Mouse (Mus musculus): ENCODE measurements at regions not wholly inside any gene's neighbourhood (a gene's known extent, or its start where the extent isn't known, plus 50 kb on each side); places are given as distances from the start of the nearest gene placed in this dataset.
"Not testable (repeated sequence)": the region's sequence is repeated elsewhere in the genome, so short reads cannot be mapped to it uniquely, and the experiment has no call there.

DNA sequence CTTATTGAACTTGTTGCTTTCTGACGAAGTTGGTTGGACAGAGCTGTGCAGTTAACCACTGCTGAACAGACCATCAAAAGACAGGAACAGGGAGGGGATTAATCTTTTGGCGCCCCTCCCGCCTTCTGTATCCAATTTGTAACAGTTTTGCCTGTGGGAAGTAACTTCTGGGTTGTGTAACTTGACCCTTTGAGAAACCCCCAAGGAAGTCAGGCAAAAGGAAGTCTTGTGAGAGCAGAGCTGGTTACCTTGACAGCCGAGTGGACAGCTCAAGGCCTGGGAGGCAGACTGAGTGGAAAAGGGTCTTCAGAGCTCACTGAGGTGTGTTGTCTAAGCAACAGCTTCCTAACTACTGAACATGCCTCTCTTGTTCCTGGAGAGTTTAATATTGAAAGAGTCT, 75.8 kb upstream of the Hao2 start:
- no peaks in the 10 kb centered on the region for H3K36me3 ChIP-seq
- no peaks in the 10 kb centered on the region for H3K9me3 ChIP-seq (replicated peaks)
- H3K9ac ChIP-seq = no peak overlapping the region
- WGBS = 33% methylated on average over 4 of the region's 4 CpGs
- no peaks in the 10 kb centered on the region for H3K27me3 ChIP-seq
- H3K4me1 ChIP-seq (replicated peaks) = no peaks in the 10 kb centered on the region
- no peak overlapping the region for H3K4me2 ChIP-seq
- ATAC-seq (replicated peaks; ENCODE audit: insufficient number of reproducible peaks, insufficient read depth, low FRiP score, low read depth) = no peak
- no peak overlapping the region for H3K27ac ChIP-seq
- no peak overlapping the region for H3K4me3 ChIP-seq

DNA sequence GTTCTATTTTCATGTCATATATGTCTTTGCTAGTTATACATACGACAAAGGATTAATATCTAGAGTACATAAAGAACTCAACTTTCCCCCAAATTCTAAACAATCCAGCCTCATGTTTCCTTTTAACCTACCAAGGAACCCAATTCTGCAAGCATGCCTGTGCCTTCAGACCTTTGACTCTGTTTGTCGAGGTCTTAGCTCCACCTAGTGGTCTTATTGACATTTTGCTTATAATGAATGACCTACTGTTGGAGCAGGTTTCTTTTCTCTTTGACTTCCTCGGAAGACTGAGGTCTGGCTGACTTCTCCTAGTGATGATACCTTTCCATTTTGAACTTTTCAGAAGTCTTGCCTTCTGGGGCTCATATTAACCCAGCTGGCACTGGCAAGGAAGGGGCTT, 82.7 kb upstream of the Hao2 start:
- Histone ChIP-seq H3K36me3 (no peaks in the 10 kb centered on the region), H3K9ac (no peak overlapping the region), H3K4me1 (replicated peaks) (no peaks in the 10 kb centered on the region), H3K27me3 (no peaks in the 10 kb centered on the region), H3K4me3 (no peak overlapping the region), H3K27ac (no peak overlapping the region), H3K9me3 (replicated peaks) (no peaks in the 10 kb centered on the region), H3K4me2 (no peak overlapping the region)
- ATAC-seq (replicated peaks; ENCODE audit: insufficient number of reproducible peaks, insufficient read depth, low FRiP score, low read depth) = no peak
- 3% methylated on average over 3 of the region's 3 CpGs for WGBS

DNA sequence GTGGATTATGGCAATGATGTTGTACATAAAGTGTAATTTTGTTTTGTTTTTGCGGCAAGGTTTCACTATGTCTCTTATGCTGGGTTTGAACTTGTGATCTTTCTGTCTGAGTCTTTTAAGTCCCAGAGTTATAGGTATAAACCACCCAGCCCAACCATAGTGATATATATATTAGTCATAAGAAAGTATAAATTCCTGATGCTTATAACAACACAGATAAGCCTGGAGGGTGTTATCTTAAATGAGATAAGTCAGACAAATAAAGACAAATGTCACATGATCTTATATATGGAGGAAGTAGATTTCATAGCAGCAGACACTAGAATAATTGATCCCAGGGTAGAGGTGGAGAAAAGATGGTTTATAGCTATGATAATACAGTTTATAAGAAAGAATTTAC, 89.7 kb upstream of the Hao2 start:
- Histone ChIP-seq H3K4me2 (no peak overlapping the region), H3K27me3 (no peaks in the 10 kb centered on the region), H3K9me3 (replicated peaks) (no peaks in the 10 kb centered on the region), H3K27ac (no peak overlapping the region), H3K4me3 (no peak overlapping the region), H3K36me3 (no peaks in the 10 kb centered on the region), H3K4me1 (replicated peaks) (no peaks in the 10 kb centered on the region), H3K9ac (no peak overlapping the region)
- WGBS = 92% methylated on average over 1 of the region's 1 CpGs
- ATAC-seq (replicated peaks; ENCODE audit: insufficient number of reproducible peaks, insufficient read depth, low FRiP score, low read depth) = no peak

DNA sequence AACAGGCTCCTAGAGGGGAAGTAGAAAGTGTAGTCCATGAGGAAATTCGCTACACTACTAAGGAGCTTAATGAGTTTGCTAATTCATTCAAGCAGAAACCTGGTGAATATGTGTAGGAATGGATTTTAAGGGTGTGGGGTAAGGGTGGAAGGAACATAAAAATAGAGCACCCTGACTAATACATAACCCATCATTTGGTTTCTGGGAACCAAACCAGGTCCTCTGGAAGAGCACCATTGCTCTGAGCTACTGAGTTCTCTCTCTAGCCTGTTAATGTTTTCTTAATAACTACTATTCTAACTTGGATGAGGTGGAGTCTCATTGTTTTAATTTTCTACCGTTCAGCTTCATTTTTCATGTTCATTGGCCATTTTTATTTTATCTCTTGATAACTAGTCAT, 94.2 kb upstream of the Hao2 start:
- not testable (repeated sequence) for H3K9me3 ChIP-seq (replicated peaks); H3K27me3 ChIP-seq; H3K27ac ChIP-seq; ATAC-seq (replicated peaks; ENCODE audit: insufficient number of reproducible peaks, insufficient read depth, low FRiP score, low read depth); H3K4me2 ChIP-seq; H3K9ac ChIP-seq; H3K4me3 ChIP-seq; H3K4me1 ChIP-seq (replicated peaks); H3K36me3 ChIP-seq
- 66% methylated on average over 2 of the region's 2 CpGs for whole genome bisulfite sequencing

DNA sequence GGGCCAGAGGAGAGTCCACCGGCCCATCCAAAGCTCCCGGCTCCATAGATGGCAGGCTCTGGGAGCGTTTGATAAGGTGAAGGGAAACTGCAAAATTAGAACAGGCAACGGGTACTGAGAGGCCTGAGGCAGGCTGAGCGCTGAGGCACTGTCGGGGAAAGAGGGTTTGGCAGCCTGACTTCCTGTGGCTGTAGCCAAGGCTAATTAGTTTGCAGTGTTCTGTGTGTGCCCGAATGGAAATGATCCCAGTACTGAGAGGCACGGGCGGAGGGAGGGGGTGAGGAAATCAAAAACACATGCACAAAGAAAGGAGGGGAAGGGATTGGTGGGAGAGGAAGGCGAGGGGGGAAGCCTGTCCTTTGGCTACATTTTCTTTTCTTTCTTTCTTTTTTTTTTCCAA, 97.8 kb upstream of the Hao2 start:
- no peaks in the 10 kb centered on the region for H3K36me3 ChIP-seq
- no peak for ATAC-seq (replicated peaks; ENCODE audit: insufficient number of reproducible peaks, insufficient read depth, low FRiP score, low read depth)
- no peak overlapping the region for H3K4me3 ChIP-seq
- no peak overlapping the region for H3K9ac ChIP-seq
- H3K27ac ChIP-seq = no peak overlapping the region
- 18% methylated on average over 10 of the region's 10 CpGs for WGBS
- peak overlapping the region; percentile 17; the same call in 1 of the 2 replicates for H3K4me2 ChIP-seq
- no peaks in the 10 kb centered on the region for H3K27me3 ChIP-seq
- 0 out of 2 replicates have a peak, but pooled peaks cover 3% of the 10 kb centered on the region for H3K4me1 ChIP-seq (replicated peaks)
- no peaks in the 10 kb centered on the region for H3K9me3 ChIP-seq (replicated peaks)

DNA sequence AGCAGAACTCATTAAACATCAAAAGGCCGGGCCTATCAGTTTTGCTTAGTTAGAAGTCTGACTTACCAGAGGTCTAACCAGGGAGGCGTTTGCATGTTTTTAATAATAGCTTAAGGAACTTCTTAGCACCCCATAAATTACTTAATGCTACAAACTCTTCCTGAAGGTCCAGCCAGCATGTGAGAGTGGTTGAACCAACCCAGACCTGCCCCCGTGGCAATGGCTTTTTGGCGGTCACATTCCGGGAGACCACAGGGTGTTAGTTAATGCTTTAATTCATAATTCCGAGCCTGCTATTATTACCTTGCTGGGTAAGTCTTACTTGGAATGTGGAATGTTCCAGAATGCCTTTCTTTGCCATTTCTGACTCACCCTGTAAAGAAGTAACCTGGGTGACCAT, 98.2 kb upstream of the Hao2 start:
- Histone ChIP-seq H3K27me3 (no peaks in the 10 kb centered on the region), H3K9ac (no peak overlapping the region), H3K9me3 (replicated peaks) (no peaks in the 10 kb centered on the region), H3K4me2 (no peak overlapping the region; the same call in 1 of the 2 replicates), H3K4me3 (no peak overlapping the region), H3K36me3 (no peaks in the 10 kb centered on the region), H3K4me1 (replicated peaks) (0 out of 2 replicates have a peak, but pooled peaks cover 3% of the 10 kb centered on the region), H3K27ac (no peak overlapping the region)
- no peak for ATAC-seq (replicated peaks; ENCODE audit: insufficient number of reproducible peaks, insufficient read depth, low FRiP score, low read depth)
- 73% methylated on average over 6 of the region's 6 CpGs for WGBS

DNA sequence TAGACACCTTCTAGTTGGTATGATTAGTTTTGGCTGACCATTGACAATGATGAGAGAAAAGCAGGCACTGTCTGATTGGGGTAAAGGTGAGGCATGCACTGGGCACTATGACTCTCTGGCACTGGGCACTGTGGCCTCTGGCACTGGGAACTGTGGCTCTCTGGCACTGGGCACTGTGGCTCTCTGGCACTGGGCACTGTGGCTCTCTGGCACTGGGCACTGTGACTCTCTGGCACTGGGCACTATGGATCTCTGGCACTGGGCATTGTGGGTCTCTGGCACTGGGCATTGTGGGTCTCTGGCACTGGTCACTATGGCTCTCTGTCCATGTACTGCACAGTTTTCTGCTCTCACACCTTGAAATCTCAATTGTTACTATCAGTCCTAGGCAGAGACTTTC, 101.0 kb upstream of the Hao2 start:
- no peak for ATAC-seq (replicated peaks; ENCODE audit: insufficient number of reproducible peaks, insufficient read depth, low FRiP score, low read depth)
- Histone ChIP-seq H3K4me1 (replicated peaks) (0 out of 2 replicates have a peak, but pooled peaks cover 3% of the 10 kb centered on the region), H3K4me3 (no peak overlapping the region), H3K9ac (no peak overlapping the region), H3K9me3 (replicated peaks) (no peaks in the 10 kb centered on the region), H3K36me3 (no peaks in the 10 kb centered on the region), H3K27ac (no peak overlapping the region), H3K27me3 (no peaks in the 10 kb centered on the region), H3K4me2 (no peak overlapping the region)

DNA sequence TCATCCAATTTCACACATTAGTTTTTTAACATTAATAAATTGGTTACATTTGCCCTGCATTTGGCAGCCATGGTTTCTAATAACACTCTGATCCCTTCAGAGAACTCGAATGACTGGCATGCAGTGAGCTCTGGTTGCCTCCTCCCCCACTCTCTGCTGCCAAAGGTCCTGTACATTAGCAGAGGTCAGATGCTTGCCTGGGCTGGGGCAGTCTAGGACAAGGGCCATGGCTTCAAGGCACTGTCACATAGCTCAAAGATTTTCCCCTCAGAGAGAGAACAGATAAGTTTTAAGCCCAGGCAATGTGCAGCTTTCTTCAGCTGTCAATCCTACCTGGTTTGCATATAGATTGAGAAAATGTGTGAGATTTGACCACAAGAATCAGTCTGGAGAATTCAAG, 110.2 kb upstream of the Wars2 start:
- Histone ChIP-seq H3K27me3 (no peaks in the 10 kb centered on the region), H3K9ac (no peak overlapping the region), H3K4me1 (replicated peaks) (no peaks in the 10 kb centered on the region), H3K36me3 (no peaks in the 10 kb centered on the region), H3K4me2 (no peak overlapping the region), H3K27ac (no peak overlapping the region), H3K9me3 (replicated peaks) (no peaks in the 10 kb centered on the region), H3K4me3 (no peak overlapping the region)
- no peak for ATAC-seq (replicated peaks; ENCODE audit: insufficient number of reproducible peaks, insufficient read depth, low FRiP score, low read depth)
- WGBS = 28% methylated on average over 1 of the region's 1 CpGs

DNA sequence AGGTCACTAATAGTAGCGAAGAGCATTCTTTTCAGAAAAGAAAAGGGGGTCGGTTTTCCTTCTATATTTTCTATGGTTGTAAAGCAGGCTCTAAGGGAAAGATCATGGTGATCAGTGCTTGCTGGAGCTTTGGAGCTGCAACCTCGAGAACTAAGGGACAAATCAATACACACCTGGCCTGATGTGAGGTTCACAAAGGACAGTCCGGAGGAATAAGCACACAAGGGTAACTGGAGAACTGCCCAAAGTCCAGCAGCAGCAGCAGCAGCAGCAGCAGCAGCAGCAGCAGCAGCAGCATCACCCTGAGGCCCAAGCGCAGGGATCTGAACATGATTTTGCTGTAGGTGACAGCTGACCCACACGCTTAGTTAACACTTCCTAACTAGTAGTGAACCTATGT, 94.7 kb upstream of the Wars2 start:
- no peaks in the 10 kb centered on the region for H3K36me3 ChIP-seq
- H3K4me3 ChIP-seq = no peak overlapping the region
- WGBS = 73% methylated on average over 6 of the region's 6 CpGs
- no peak overlapping the region for H3K9ac ChIP-seq
- no peaks in the 10 kb centered on the region for H3K9me3 ChIP-seq (replicated peaks)
- no peaks in the 10 kb centered on the region for H3K27me3 ChIP-seq
- H3K27ac ChIP-seq = no peak overlapping the region
- H3K4me1 ChIP-seq (replicated peaks) = no peaks in the 10 kb centered on the region
- no peak overlapping the region for H3K4me2 ChIP-seq
- no peak for ATAC-seq (replicated peaks; ENCODE audit: insufficient number of reproducible peaks, insufficient read depth, low FRiP score, low read depth)

DNA sequence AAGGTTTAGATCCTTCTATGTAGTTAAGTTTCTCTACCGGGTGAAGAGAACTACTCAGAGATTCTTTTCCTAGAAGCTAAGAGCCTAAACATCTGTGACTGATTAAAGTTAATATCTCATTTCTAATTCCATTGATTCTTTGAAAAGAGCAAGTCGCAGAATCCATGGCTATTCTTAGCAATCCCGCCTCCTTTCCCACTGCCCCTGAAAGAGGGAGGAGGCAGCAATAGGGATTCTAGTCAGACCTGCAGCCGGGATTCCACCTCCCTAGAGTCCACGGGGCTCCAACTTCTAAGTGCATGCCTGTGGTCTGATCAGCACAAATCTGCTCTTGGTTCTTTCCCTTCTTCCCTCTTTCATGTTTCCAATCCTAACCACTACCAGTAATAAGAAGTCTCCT, 93.7 kb upstream of the Wars2 start:
- 61% methylated on average over 5 of the region's 5 CpGs for WGBS
- Histone ChIP-seq H3K4me3 (no peak overlapping the region), H3K4me1 (replicated peaks) (no peaks in the 10 kb centered on the region), H3K9ac (no peak overlapping the region), H3K27me3 (no peaks in the 10 kb centered on the region), H3K27ac (no peak overlapping the region), H3K9me3 (replicated peaks) (no peaks in the 10 kb centered on the region), H3K4me2 (no peak overlapping the region), H3K36me3 (no peaks in the 10 kb centered on the region)
- ATAC-seq (replicated peaks; ENCODE audit: insufficient number of reproducible peaks, insufficient read depth, low FRiP score, low read depth) = no peak

DNA sequence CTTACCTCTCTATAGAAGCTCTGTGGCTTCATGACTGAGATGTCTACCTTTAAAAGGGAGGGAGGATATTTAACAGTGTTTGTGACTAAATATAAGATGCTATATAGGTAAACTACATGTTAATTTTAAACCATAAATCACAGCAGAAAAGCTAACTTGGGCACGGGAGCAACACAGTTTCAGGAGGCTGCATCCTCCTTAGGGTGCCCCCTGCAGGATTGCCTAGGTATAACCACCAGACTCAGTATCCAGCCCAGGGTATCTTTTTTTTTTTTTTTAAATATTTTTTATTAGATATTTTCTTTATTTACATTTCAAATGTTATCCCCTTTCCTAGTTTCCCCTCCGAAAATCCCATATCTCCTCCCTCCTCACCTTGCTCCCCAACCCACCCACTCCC, 91.6 kb upstream of the Wars2 start:
- H3K9me3 ChIP-seq (replicated peaks) = no peaks in the 10 kb centered on the region
- H3K4me1 ChIP-seq (replicated peaks) = no peaks in the 10 kb centered on the region
- H3K36me3 ChIP-seq = no peaks in the 10 kb centered on the region
- WGBS = 64% methylated on average over 2 of the region's 2 CpGs
- no peak overlapping the region for H3K27ac ChIP-seq
- H3K4me3 ChIP-seq = no peak overlapping the region
- H3K27me3 ChIP-seq = no peaks in the 10 kb centered on the region
- ATAC-seq (replicated peaks; ENCODE audit: insufficient number of reproducible peaks, insufficient read depth, low FRiP score, low read depth) = no peak
- no peak overlapping the region for H3K9ac ChIP-seq
- no peak overlapping the region for H3K4me2 ChIP-seq

DNA sequence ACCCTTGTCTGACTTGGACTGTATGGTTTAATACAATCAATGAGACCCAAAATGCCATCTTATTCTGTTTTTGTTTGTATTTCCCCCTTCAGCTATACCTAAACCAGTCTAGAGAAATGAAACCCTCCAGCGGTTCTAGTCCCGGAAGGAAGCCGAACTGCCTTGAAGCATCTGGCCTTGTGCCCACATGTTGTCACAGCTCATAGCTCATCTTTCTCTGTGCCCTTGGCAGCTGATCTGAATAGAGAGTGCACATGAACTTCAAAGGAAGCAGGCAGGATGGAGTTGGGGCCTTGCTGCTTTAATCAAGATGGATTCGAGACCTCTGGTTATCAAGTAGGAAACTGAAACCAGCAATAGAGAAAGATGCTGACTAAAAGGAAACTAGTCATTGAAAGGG, 88.7 kb upstream of the Wars2 start:
- Histone ChIP-seq H3K4me3 (no peak overlapping the region), H3K27ac (no peak overlapping the region), H3K36me3 (no peaks in the 10 kb centered on the region), H3K27me3 (no peaks in the 10 kb centered on the region), H3K9me3 (replicated peaks) (no peaks in the 10 kb centered on the region), H3K4me2 (no peak overlapping the region), H3K9ac (no peak overlapping the region), H3K4me1 (replicated peaks) (no peaks in the 10 kb centered on the region)
- no peak for ATAC-seq (replicated peaks; ENCODE audit: insufficient number of reproducible peaks, insufficient read depth, low FRiP score, low read depth)
- WGBS = 71% methylated on average over 4 of the region's 4 CpGs

DNA sequence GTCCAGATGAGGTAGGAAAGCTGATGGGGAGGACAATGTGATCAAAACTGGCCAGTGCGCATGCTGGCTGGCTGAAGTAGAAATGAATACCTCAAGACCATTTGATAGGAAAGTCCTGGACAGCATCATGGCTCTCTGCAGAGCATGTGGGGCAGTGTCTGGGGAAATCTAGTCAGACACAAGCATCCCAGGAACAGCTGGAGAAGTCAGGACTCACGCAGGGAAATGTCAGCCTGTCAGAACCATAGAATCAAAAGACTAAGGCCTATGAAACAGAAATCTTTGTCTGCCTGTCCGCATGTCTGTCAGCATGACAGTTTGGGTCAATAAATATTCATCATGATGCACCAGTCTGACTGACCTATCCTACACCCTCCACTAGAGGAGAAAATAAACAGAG, 73.7 kb upstream of the Wars2 start:
- 78% methylated on average over 3 of the region's 3 CpGs for WGBS
- Histone ChIP-seq H3K36me3 (no peaks in the 10 kb centered on the region), H3K4me3 (no peak overlapping the region), H3K4me1 (replicated peaks) (no peaks in the 10 kb centered on the region), H3K9me3 (replicated peaks) (no peaks in the 10 kb centered on the region), H3K27me3 (no peaks in the 10 kb centered on the region), H3K27ac (no peak overlapping the region), H3K9ac (no peak overlapping the region), H3K4me2 (no peak overlapping the region)
- ATAC-seq (replicated peaks; ENCODE audit: insufficient number of reproducible peaks, insufficient read depth, low FRiP score, low read depth) = no peak

All from heart, embryonic 15.5 days (tissue).